Mouse (Mus musculus) bone marrow macrophage, adult 2 months (primary cell): Measurements from ENCODE around the gene Rnpep.

Experiments
- CTCF ChIP-seq: IDR thresholded peaks from 2 replicates; pipeline ENCODE4 v1.5.1; 2012; ENCODE audit warnings: low read depth, mild to moderate bottlenecking, low read length, moderate library complexity
- POLR2A ChIP-seq: IDR thresholded peaks from 2 replicates; pipeline ENCODE4 v1.6.1; 2012; ENCODE audit warnings: mild to moderate bottlenecking, low read depth, low read length, borderline replicate concordance

- TF ChIP-seq POLR2A (no peak), CTCF (no peak)
These were observed 56.4 kb downstream of the Rnpep start for GRCm38 (mm10) chr1:135227339-135227950.
